Mouse (Mus musculus): ENCODE data around the gene Ttc28. TPM values are rescaled to one million over a fixed set of nuclear protein-coding genes. Genes with fewer than 3 reads are reported as not detected.

Ttc28 gene
- polyA plus RNA-seq, 1 experiment from 2014 or later, result 5.4 TPM

- ATAC-seq (no peak), DNase-seq (ENCODE audit: low spot score) (no peak)
- Histone ChIP-seq H3K4me3 (ENCODE audit: low read depth, low read length) (no peak overlapping the region), H3K9me3 (ENCODE audit: low read length) (no peaks in the 10 kb centered on the region), H3K4me1 (ENCODE audit: insufficient read depth, low read depth, low read length) (no peaks in the 10 kb centered on the region), H3K27ac (ENCODE audit: low read length) (no peak overlapping the region), H3K4me2 (replicated peaks; ENCODE audit: low read depth, low read length) (no peak overlapping the region), H3K27me3 (replicated peaks; ENCODE audit: insufficient read depth, low read length) (no peaks in the 10 kb centered on the region), H3K9ac (replicated peaks; ENCODE audit: low read depth) (no peak overlapping the region), H3K36me3 (ENCODE audit: insufficient read depth, low read length) (no peaks in the 10 kb centered on the region)
- no peak for TF ChIP-seq EP300 (IDR thresholded peaks at IDR 0.05)
- no peak for TF ChIP-seq CTCF (IDR thresholded peaks at IDR 0.05)
- WGBS, result 94% methylated on average over 13 of the region's 13 CpGs
Measured at GRCm38 (mm10) chr5:111024621-111025020, 145.0 kb downstream of the Ttc28 start.

GRCm38 (mm10) chr5:111025476-111025875 is 145.9 kb downstream of the Ttc28 start:
- Histone ChIP-seq H3K4me3 (ENCODE audit: low read depth, low read length) (no peak overlapping the region), H3K4me1 (ENCODE audit: insufficient read depth, low read depth, low read length) (no peaks in the 10 kb centered on the region), H3K36me3 (ENCODE audit: insufficient read depth, low read length) (no peaks in the 10 kb centered on the region), H3K9me3 (ENCODE audit: low read length) (no peaks in the 10 kb centered on the region), H3K27ac (ENCODE audit: low read length) (no peak overlapping the region), H3K27me3 (replicated peaks; ENCODE audit: insufficient read depth, low read length) (no peaks in the 10 kb centered on the region), H3K9ac (replicated peaks; ENCODE audit: low read depth) (no peak overlapping the region), H3K4me2 (replicated peaks; ENCODE audit: low read depth, low read length) (no peak overlapping the region)
- WGBS, result 56% methylated on average over 14 of the region's 14 CpGs
- DNase-seq (ENCODE audit: low spot score), result no peak
- TF ChIP-seq EP300 (IDR thresholded peaks at IDR 0.05) (no peak), CTCF (IDR thresholded peaks at IDR 0.05) (no peak)
- no peak for ATAC-seq

GRCm38 (mm10) chr5:111026209-111026608 is 146.6 kb downstream of the Ttc28 start:
- H3K4me1 ChIP-seq (ENCODE audit: insufficient read depth, low read depth, low read length), result no peaks in the 10 kb centered on the region

GRCm38 (mm10) chr5:111028340-111028739 is 148.7 kb downstream of the Ttc28 start:
- H3K9ac ChIP-seq (replicated peaks; ENCODE audit: low read depth), result no peak overlapping the region
- H3K9me3 ChIP-seq (ENCODE audit: low read length), result no peaks in the 10 kb centered on the region
- DNase-seq (ENCODE audit: low spot score), result no peak
- 47% methylated on average over 4 of the region's 4 CpGs for WGBS
- H3K4me3 ChIP-seq (ENCODE audit: low read depth, low read length), result no peak overlapping the region
- no peaks in the 10 kb centered on the region for H3K27me3 ChIP-seq (replicated peaks; ENCODE audit: insufficient read depth, low read length)
- no peak overlapping the region for H3K27ac ChIP-seq (ENCODE audit: low read length)
- no peak overlapping the region for H3K4me2 ChIP-seq (replicated peaks; ENCODE audit: low read depth, low read length)
- ATAC-seq, result no peak
- TF ChIP-seq CTCF (IDR thresholded peaks at IDR 0.05) (no peak), EP300 (IDR thresholded peaks at IDR 0.05) (no peak)
- no peaks in the 10 kb centered on the region for H3K36me3 ChIP-seq (ENCODE audit: insufficient read depth, low read length)
- H3K4me1 ChIP-seq (ENCODE audit: insufficient read depth, low read depth, low read length), result no peaks in the 10 kb centered on the region

More at GRCm38 (mm10) chr5:111026209-111026608, 146.6 kb downstream of the Ttc28 start:
- Histone ChIP-seq H3K4me3 (ENCODE audit: low read depth, low read length) (no peak overlapping the region), H3K27me3 (replicated peaks; ENCODE audit: insufficient read depth, low read length) (no peaks in the 10 kb centered on the region), H3K4me2 (replicated peaks; ENCODE audit: low read depth, low read length) (no peak overlapping the region), H3K9me3 (ENCODE audit: low read length) (no peaks in the 10 kb centered on the region), H3K9ac (replicated peaks; ENCODE audit: low read depth) (no peak overlapping the region), H3K36me3 (ENCODE audit: insufficient read depth, low read length) (no peaks in the 10 kb centered on the region), H3K27ac (ENCODE audit: low read length) (no peak overlapping the region)
- WGBS, result 54% methylated on average over 8 of the region's 8 CpGs
- DNase-seq (ENCODE audit: low spot score), result no peak
- no peak for ATAC-seq
- TF ChIP-seq EP300 (IDR thresholded peaks at IDR 0.05) (no peak), CTCF (IDR thresholded peaks at IDR 0.05) (no peak)

GRCm38 (mm10) chr5:111028952-111029351 is 149.3 kb downstream of the Ttc28 start:
- DNase-seq (ENCODE audit: low spot score), result no peak
- no peaks in the 10 kb centered on the region for H3K4me1 ChIP-seq (ENCODE audit: insufficient read depth, low read depth, low read length)
- no peak overlapping the region for H3K9ac ChIP-seq (replicated peaks; ENCODE audit: low read depth)
- ATAC-seq, result no peak
- H3K27me3 ChIP-seq (replicated peaks; ENCODE audit: insufficient read depth, low read length), result no peaks in the 10 kb centered on the region
- H3K27ac ChIP-seq (ENCODE audit: low read length), result no peak overlapping the region
- H3K4me3 ChIP-seq (ENCODE audit: low read depth, low read length), result no peak overlapping the region
- TF ChIP-seq CTCF (IDR thresholded peaks at IDR 0.05), result no peak
- TF ChIP-seq EP300 (IDR thresholded peaks at IDR 0.05), result no peak
- 70% methylated on average over 9 of the region's 9 CpGs for WGBS
- H3K9me3 ChIP-seq (ENCODE audit: low read length), result no peaks in the 10 kb centered on the region
- H3K4me2 ChIP-seq (replicated peaks; ENCODE audit: low read depth, low read length), result no peak overlapping the region
- H3K36me3 ChIP-seq (ENCODE audit: insufficient read depth, low read length), result no peaks in the 10 kb centered on the region

- 44% methylated on average over 10 of the region's 10 CpGs for WGBS
- Histone ChIP-seq H3K27ac (ENCODE audit: low read length) (no peak overlapping the region), H3K27me3 (replicated peaks; ENCODE audit: insufficient read depth, low read length) (no peaks in the 10 kb centered on the region), H3K9me3 (ENCODE audit: low read length) (no peaks in the 10 kb centered on the region), H3K4me3 (ENCODE audit: low read depth, low read length) (no peak overlapping the region), H3K9ac (replicated peaks; ENCODE audit: low read depth) (no peak overlapping the region), H3K36me3 (ENCODE audit: insufficient read depth, low read length) (no peaks in the 10 kb centered on the region), H3K4me1 (ENCODE audit: insufficient read depth, low read depth, low read length) (no peaks in the 10 kb centered on the region), H3K4me2 (replicated peaks; ENCODE audit: low read depth, low read length) (no peak overlapping the region)
- peak; percentile 25 for ATAC-seq
- DNase-seq (ENCODE audit: low spot score), result peak; percentile 32
- TF ChIP-seq CTCF (IDR thresholded peaks at IDR 0.05) (no peak), EP300 (IDR thresholded peaks at IDR 0.05) (no peak)
Measured at GRCm38 (mm10) chr5:111032687-111033295, 153.2 kb downstream of the Ttc28 start.

Data from lung, postnatal 0 days (tissue).